Mouse (Mus musculus) central nervous system, embryonic 18 days (tissue): Measurements from ENCODE around the gene Gm43738. TPM values are rescaled to one million over a fixed set of nuclear protein-coding genes. Genes with fewer than 3 reads are reported as not detected.

Source experiments
- polyA plus RNA-seq: library from polyadenylated mRNA; depleted of rRNA; stranded (reverse); fragments of >200 nt; gene quantifications from 2 replicates; pipeline ENCODE4 v1.2.3, GENCODE M21; 2012; rRNA removed

Gene Gm43738
- 0.07 TPM in 1 of 2 replicates, not detected in the other for polyA plus RNA-seq

DNA sequence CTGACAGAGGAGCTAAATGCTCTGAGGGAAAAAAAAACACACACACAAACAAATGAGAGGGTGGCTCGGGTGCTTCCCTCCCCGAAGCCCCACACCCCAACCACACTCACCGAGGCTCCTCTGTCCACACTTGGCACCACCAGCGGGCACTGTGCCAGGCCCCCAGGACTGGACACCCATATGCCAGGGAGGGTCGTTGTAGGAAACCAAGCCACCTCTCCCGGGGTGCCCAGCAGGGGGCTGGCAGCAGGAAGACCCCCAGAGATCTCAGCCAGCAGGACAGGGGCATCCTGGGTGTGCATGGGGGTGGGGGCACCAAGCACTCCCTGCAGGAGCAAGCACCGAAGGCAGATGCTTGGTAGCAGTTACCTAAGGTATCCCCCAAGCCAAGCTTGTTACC is at the start of gene Gm43738:
TSS of gene Gm43738 (minus strand) at position 289 of the 400 bp plus-strand sequence.

GRCm38 (mm10) chr3:89135958-89136357 is 35.1 kb upstream of the Gm43738 start, which contains the start of gene Pklr:
Pklr (plus strand) TSS chr3:89136142.

GRCm38 (mm10) chr3:89101812-89102494 is 1.1 kb upstream of the Gm43738 start, which contains the start of gene Fdps:
Fdps (minus strand) TSS chr3:89101959.

DNA sequence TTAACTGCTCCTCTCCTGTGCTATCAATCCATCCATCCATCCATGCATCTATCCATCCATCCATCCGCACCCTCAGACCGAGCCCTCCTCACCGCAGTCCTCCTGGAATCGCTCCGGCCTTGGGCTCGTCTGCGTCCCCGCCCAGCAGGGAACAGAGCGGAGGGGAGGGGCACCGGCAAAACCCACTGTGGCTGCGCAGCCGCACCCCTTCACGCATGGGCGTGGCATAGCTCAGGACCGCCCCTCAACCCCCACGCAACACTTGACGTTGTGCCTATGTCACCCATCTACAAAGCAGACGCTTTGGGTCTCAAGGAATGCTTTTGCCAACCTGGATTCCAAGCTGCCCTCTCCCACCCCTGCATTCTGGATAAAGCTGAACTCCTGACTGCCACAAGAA is 7.7 kb downstream of the Gm43738 start, which contains the start of gene Rusc1:
TSS of gene Rusc1 (minus strand) at position 137 of the 400 bp plus-strand sequence.

Other genes with a start within 250 kb of the Gm43738 start
- 49.9 and 50.9 TPM in 2 replicates for gene Msto1, start 187.1 kb downstream of the Gm43738 start, polyA plus RNA-seq
- 22.3 and 23.1 TPM in 2 replicates for gene Ash1l, start 150.5 kb downstream of the Gm43738 start, polyA plus RNA-seq
- gene Dap3, start 149.9 kb downstream of the Gm43738 start, polyA plus RNA-seq = 100 and 102 TPM in 2 replicates
- gene Rusc1, start 7.8 kb downstream of the Gm43738 start, polyA plus RNA-seq = 138 and 142 TPM in 2 replicates
- 301 and 321 TPM in 2 replicates for gene Fdps, start 860 bp upstream of the Gm43738 start, polyA plus RNA-seq
- 0.15 and 0.17 TPM in 2 replicates for gene Pklr, start 35.0 kb upstream of the Gm43738 start, polyA plus RNA-seq
- gene Hcn3, start 59.1 kb upstream of the Gm43738 start, polyA plus RNA-seq = 66.1 and 76.8 TPM in 2 replicates
- 79.8 and 84.1 TPM in 2 replicates for gene Clk2, start 63.7 kb upstream of the Gm43738 start, polyA plus RNA-seq
- gene Scamp3, start 76.4 kb upstream of the Gm43738 start, polyA plus RNA-seq = 116 and 120 TPM in 2 replicates
- 67.2 and 68.9 TPM in 2 replicates for gene Fam189b, start 82.0 kb upstream of the Gm43738 start, polyA plus RNA-seq
- gene Gba, start 101.8 kb upstream of the Gm43738 start, polyA plus RNA-seq = 49.4 and 52.2 TPM in 2 replicates
- 223 and 225 TPM in 2 replicates for gene Thbs3, start 114.1 kb upstream of the Gm43738 start, polyA plus RNA-seq
- 145 and 148 TPM in 2 replicates for gene Mtx1, start 126.0 kb upstream of the Gm43738 start, polyA plus RNA-seq
- gene Muc1, start 128.0 kb upstream of the Gm43738 start, polyA plus RNA-seq = 4.5 and 5.8 TPM in 2 replicates
- 101 TPM in 2 replicates for gene Krtcap2, start 144.9 kb upstream of the Gm43738 start, polyA plus RNA-seq
- 113 and 137 TPM in 2 replicates for gene Trim46, start 145.2 kb upstream of the Gm43738 start, polyA plus RNA-seq
- gene Dpm3, start 158.3 kb upstream of the Gm43738 start, polyA plus RNA-seq = 140 and 171 TPM in 2 replicates
- gene Slc50a1, start 169.5 kb upstream of the Gm43738 start, polyA plus RNA-seq = 53.7 and 53.8 TPM in 2 replicates
- 7.8 and 8.6 TPM in 2 replicates for gene Efna1, start 180.0 kb upstream of the Gm43738 start, polyA plus RNA-seq
- 94.2 and 96.9 TPM in 2 replicates for gene Efna3, start 221.9 kb upstream of the Gm43738 start, polyA plus RNA-seq
- 12.3 and 13.4 TPM in 2 replicates for gene Efna4, start 236.9 kb upstream of the Gm43738 start, polyA plus RNA-seq
- gene Adam15, start 248.9 kb upstream of the Gm43738 start, polyA plus RNA-seq = 103 and 104 TPM in 2 replicates